Mouse (Mus musculus): ENCODE results near the gene Rnd2. TPM values are rescaled to one million over a fixed set of nuclear protein-coding genes. Genes with fewer than 3 reads are reported as not detected.
"Not testable (repeated sequence)": the region's sequence is repeated elsewhere in the genome, so short reads cannot be mapped to it uniquely, and the experiment has no call there.

The Rnd2 gene
- polyA plus RNA-seq, 1 experiment from 2014 or later, result 43.9 TPM

- Histone ChIP-seq H3K27ac (ENCODE audit: low read depth, low read length) (peak overlapping the region; percentile 80), H3K36me3 (ENCODE audit: control insufficient read depth, insufficient read depth, low read length) (peaks cover 2% of the 10 kb centered on the region), H3K27me3 (ENCODE audit: control insufficient read depth, insufficient read depth, low read length) (no peaks in the 10 kb centered on the region), H3K4me3 (ENCODE audit: low read depth, low read length) (peak overlapping the region; percentile 80), H3K4me2 (ENCODE audit: low read depth) (peak overlapping the region; percentile 85), H3K4me1 (ENCODE audit: control insufficient read depth, insufficient read depth, low read length) (peaks cover 25% of the 10 kb centered on the region), H3K9ac (ENCODE audit: low read length) (peak overlapping the region; percentile 86), H3K9me3 (ENCODE audit: control insufficient read depth, low read length) (no peaks in the 10 kb centered on the region)
- under 1% methylated on average over 28 of the region's 31 CpGs for WGBS
- ATAC-seq (ENCODE audit: insufficient read depth, low FRiP score, low TSS enrichment) (no peak; the same call in 1 of the 2 replicates), DNase-seq (ENCODE audit: low spot score) (no peak)
These were observed 3.5 kb downstream of the Rnd2 start for GRCm38 (mm10) chr11:101468263-101468688.

GRCm38 (mm10) chr11:101468731-101469130 lies 3.9 kb downstream of the Rnd2 start:
- Histone ChIP-seq H3K4me2 (ENCODE audit: low read depth) (peak overlapping the region; percentile 85), H3K36me3 (ENCODE audit: control insufficient read depth, insufficient read depth, low read length) (peaks cover 2% of the 10 kb centered on the region), H3K9ac (ENCODE audit: low read length) (peak overlapping the region; percentile 86), H3K9me3 (ENCODE audit: control insufficient read depth, low read length) (no peaks in the 10 kb centered on the region), H3K4me3 (ENCODE audit: low read depth, low read length) (peak overlapping the region; percentile 80), H3K4me1 (ENCODE audit: control insufficient read depth, insufficient read depth, low read length) (peaks cover 21% of the 10 kb centered on the region), H3K27ac (ENCODE audit: low read depth, low read length) (no peak overlapping the region), H3K27me3 (ENCODE audit: control insufficient read depth, insufficient read depth, low read length) (no peaks in the 10 kb centered on the region)
- WGBS, result 6% methylated on average over 13 of the region's 13 CpGs
- ATAC-seq (ENCODE audit: insufficient read depth, low FRiP score, low TSS enrichment) (peak; percentile 3; the same call in 1 of the 2 replicates), DNase-seq (ENCODE audit: low spot score) (peak; percentile 30)

- Histone ChIP-seq H3K4me3 (ENCODE audit: low read depth, low read length) (peak overlapping the region; percentile 80), H3K36me3 (ENCODE audit: control insufficient read depth, insufficient read depth, low read length) (peaks cover 2% of the 10 kb centered on the region), H3K9me3 (ENCODE audit: control insufficient read depth, low read length) (no peaks in the 10 kb centered on the region), H3K27me3 (ENCODE audit: control insufficient read depth, insufficient read depth, low read length) (no peaks in the 10 kb centered on the region), H3K4me2 (ENCODE audit: low read depth) (peak overlapping the region; percentile 85), H3K4me1 (ENCODE audit: control insufficient read depth, insufficient read depth, low read length) (peaks cover 17% of the 10 kb centered on the region), H3K9ac (ENCODE audit: low read length) (no peak overlapping the region; the same call in 1 of the 2 replicates), H3K27ac (ENCODE audit: low read depth, low read length) (no peak overlapping the region)
- DNase-seq (ENCODE audit: low spot score), result no peak
- WGBS, result 78% methylated on average over 4 of the region's 4 CpGs
- ATAC-seq (ENCODE audit: insufficient read depth, low FRiP score, low TSS enrichment), result no peak
These were observed 4.4 kb downstream of the Rnd2 start for GRCm38 (mm10) chr11:101469155-101469554.

GRCm38 (mm10) chr11:101470206-101470605 lies 5.4 kb downstream of the Rnd2 start:
- H3K36me3 ChIP-seq (ENCODE audit: control insufficient read depth, insufficient read depth, low read length), result peaks cover 2% of the 10 kb centered on the region
- 33% methylated on average over 7 of the region's 7 CpGs for WGBS
- ATAC-seq (ENCODE audit: insufficient read depth, low FRiP score, low TSS enrichment) (no peak), DNase-seq (ENCODE audit: low spot score) (no peak)
- H3K4me2 ChIP-seq (ENCODE audit: low read depth), result peak overlapping the region; percentile 40
- H3K27me3 ChIP-seq (ENCODE audit: control insufficient read depth, insufficient read depth, low read length), result no peaks in the 10 kb centered on the region
- peaks cover 12% of the 10 kb centered on the region for H3K4me1 ChIP-seq (ENCODE audit: control insufficient read depth, insufficient read depth, low read length)
- H3K27ac ChIP-seq (ENCODE audit: low read depth, low read length), result 0 out of 2 replicates have a peak overlapping the region, but pooled peaks have one; percentile 34
- H3K4me3 ChIP-seq (ENCODE audit: low read depth, low read length), result no peak overlapping the region
- no peaks in the 10 kb centered on the region for H3K9me3 ChIP-seq (ENCODE audit: control insufficient read depth, low read length)
- H3K9ac ChIP-seq (ENCODE audit: low read length), result peak overlapping the region; percentile 26

- no peak for DNase-seq (ENCODE audit: low spot score)
- ATAC-seq (ENCODE audit: insufficient read depth, low FRiP score, low TSS enrichment), result no peak
- H3K27me3 ChIP-seq (ENCODE audit: control insufficient read depth, insufficient read depth, low read length), result no peaks in the 10 kb centered on the region
- peaks cover 12% of the 10 kb centered on the region for H3K4me1 ChIP-seq (ENCODE audit: control insufficient read depth, insufficient read depth, low read length)
- H3K4me3 ChIP-seq (ENCODE audit: low read depth, low read length), result no peak overlapping the region
- H3K9ac ChIP-seq (ENCODE audit: low read length), result no peak overlapping the region
- H3K4me2 ChIP-seq (ENCODE audit: low read depth), result no peak overlapping the region
- H3K9me3 ChIP-seq (ENCODE audit: control insufficient read depth, low read length), result no peaks in the 10 kb centered on the region
- WGBS, result 66% methylated on average over 3 of the region's 3 CpGs
- H3K36me3 ChIP-seq (ENCODE audit: control insufficient read depth, insufficient read depth, low read length), result peaks cover 2% of the 10 kb centered on the region
- H3K27ac ChIP-seq (ENCODE audit: low read depth, low read length), result no peak overlapping the region
These were observed 7.1 kb downstream of the Rnd2 start for GRCm38 (mm10) chr11:101471926-101472325.

- H3K27me3 ChIP-seq (ENCODE audit: control insufficient read depth, insufficient read depth, low read length), result no peaks in the 10 kb centered on the region
- DNase-seq (ENCODE audit: low spot score) (no peak), ATAC-seq (ENCODE audit: insufficient read depth, low FRiP score, low TSS enrichment) (no peak)
- peaks cover 15% of the 10 kb centered on the region for H3K4me1 ChIP-seq (ENCODE audit: control insufficient read depth, insufficient read depth, low read length)
- peaks cover 2% of the 10 kb centered on the region for H3K36me3 ChIP-seq (ENCODE audit: control insufficient read depth, insufficient read depth, low read length)
- 54% methylated on average over 7 of the region's 7 CpGs for whole genome bisulfite sequencing
- H3K27ac ChIP-seq (ENCODE audit: low read depth, low read length), result no peak overlapping the region
- H3K4me2 ChIP-seq (ENCODE audit: low read depth), result no peak overlapping the region
- no peak overlapping the region for H3K9ac ChIP-seq (ENCODE audit: low read length)
- no peaks in the 10 kb centered on the region for H3K9me3 ChIP-seq (ENCODE audit: control insufficient read depth, low read length)
- no peak overlapping the region for H3K4me3 ChIP-seq (ENCODE audit: low read depth, low read length)
These were observed 7.5 kb downstream of the Rnd2 start for GRCm38 (mm10) chr11:101472336-101472735.

- WGBS, result 100% methylated on average over 1 of the region's 1 CpGs
- not testable (repeated sequence) for H3K36me3 ChIP-seq (ENCODE audit: control insufficient read depth, insufficient read depth, low read length); DNase-seq (ENCODE audit: low spot score); ATAC-seq (ENCODE audit: insufficient read depth, low FRiP score, low TSS enrichment); H3K4me3 ChIP-seq (ENCODE audit: low read depth, low read length); H3K27me3 ChIP-seq (ENCODE audit: control insufficient read depth, insufficient read depth, low read length); H3K4me2 ChIP-seq (ENCODE audit: low read depth); H3K9me3 ChIP-seq (ENCODE audit: control insufficient read depth, low read length); H3K9ac ChIP-seq (ENCODE audit: low read length); H3K27ac ChIP-seq (ENCODE audit: low read depth, low read length)
- peaks cover 17% of the 10 kb centered on the region for H3K4me1 ChIP-seq (ENCODE audit: control insufficient read depth, insufficient read depth, low read length)
These were observed 8.9 kb downstream of the Rnd2 start for GRCm38 (mm10) chr11:101473686-101474085.

GRCm38 (mm10) chr11:101474298-101474697 lies 9.5 kb downstream of the Rnd2 start:
- Histone ChIP-seq H3K36me3 (ENCODE audit: control insufficient read depth, insufficient read depth, low read length) (peaks cover 2% of the 10 kb centered on the region), H3K4me3 (ENCODE audit: low read depth, low read length) (no peak overlapping the region), H3K4me2 (ENCODE audit: low read depth) (no peak overlapping the region), H3K9me3 (ENCODE audit: control insufficient read depth, low read length) (no peaks in the 10 kb centered on the region), H3K4me1 (ENCODE audit: control insufficient read depth, insufficient read depth, low read length) (peaks cover 16% of the 10 kb centered on the region), H3K27ac (ENCODE audit: low read depth, low read length) (no peak overlapping the region), H3K27me3 (ENCODE audit: control insufficient read depth, insufficient read depth, low read length) (no peaks in the 10 kb centered on the region), H3K9ac (ENCODE audit: low read length) (no peak overlapping the region)
- DNase-seq (ENCODE audit: low spot score) (no peak), ATAC-seq (ENCODE audit: insufficient read depth, low FRiP score, low TSS enrichment) (no peak)
- WGBS, result 85% methylated on average over 5 of the region's 5 CpGs

- 88% methylated on average over 4 of the region's 4 CpGs for WGBS
- peaks cover 17% of the 10 kb centered on the region for H3K4me1 ChIP-seq (ENCODE audit: control insufficient read depth, insufficient read depth, low read length)
- not testable (repeated sequence) for H3K9me3 ChIP-seq (ENCODE audit: control insufficient read depth, low read length); H3K4me3 ChIP-seq (ENCODE audit: low read depth, low read length); H3K4me2 ChIP-seq (ENCODE audit: low read depth); H3K9ac ChIP-seq (ENCODE audit: low read length); H3K27ac ChIP-seq (ENCODE audit: low read depth, low read length); DNase-seq (ENCODE audit: low spot score); ATAC-seq (ENCODE audit: insufficient read depth, low FRiP score, low TSS enrichment); H3K27me3 ChIP-seq (ENCODE audit: control insufficient read depth, insufficient read depth, low read length); H3K36me3 ChIP-seq (ENCODE audit: control insufficient read depth, insufficient read depth, low read length)
These were observed 11.6 kb downstream of the Rnd2 start for GRCm38 (mm10) chr11:101476361-101476760.

Measured in neural tube, embryonic 11.5 days (tissue).